Mouse (Mus musculus): ENCODE measurements around the gene Polr3k.
A peak's percentile ranks its signal among the peaks of the same experiment; 100 is the strongest.

The Polr3k gene

GRCm38 (mm10) chr2:181863791-181864535, at the start of gene Polr3k:
Gene Polr3k (plus strand): TSS chr2:181864337.
- DNase-seq (ENCODE audit: low spot score) = peak; percentile 93

DNA sequence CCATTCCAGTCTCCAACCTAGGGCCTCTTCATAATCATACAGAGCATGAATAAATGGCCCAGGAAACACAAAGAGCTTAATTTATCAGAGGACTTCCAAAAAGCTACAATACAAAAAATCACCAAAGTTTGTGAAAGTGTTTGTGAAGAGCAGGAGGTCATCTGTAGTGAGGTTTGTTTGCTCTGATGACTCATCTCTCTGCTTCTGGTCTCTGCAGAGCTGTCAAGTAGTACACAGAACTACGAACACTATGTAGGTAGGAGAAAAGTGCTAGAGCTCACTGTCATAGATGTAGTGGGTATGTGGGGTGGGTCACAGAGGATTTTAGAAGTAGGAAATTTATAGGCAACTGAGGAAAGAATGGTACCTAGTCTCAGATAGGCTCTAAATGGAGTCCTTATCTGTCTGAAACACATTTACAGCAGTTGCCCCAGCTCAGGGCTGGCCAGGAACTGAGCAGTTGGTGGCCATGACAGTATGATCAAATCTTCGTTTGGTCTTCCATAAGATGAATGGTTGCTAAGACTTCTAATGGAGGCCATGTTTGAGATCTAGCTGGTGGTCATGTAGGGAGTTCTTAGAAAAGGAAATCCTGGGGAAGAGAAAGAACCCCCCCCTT, 35.0 kb upstream of the Polr3k start:
- DNase-seq (ENCODE audit: low spot score) = no peak

DNA sequence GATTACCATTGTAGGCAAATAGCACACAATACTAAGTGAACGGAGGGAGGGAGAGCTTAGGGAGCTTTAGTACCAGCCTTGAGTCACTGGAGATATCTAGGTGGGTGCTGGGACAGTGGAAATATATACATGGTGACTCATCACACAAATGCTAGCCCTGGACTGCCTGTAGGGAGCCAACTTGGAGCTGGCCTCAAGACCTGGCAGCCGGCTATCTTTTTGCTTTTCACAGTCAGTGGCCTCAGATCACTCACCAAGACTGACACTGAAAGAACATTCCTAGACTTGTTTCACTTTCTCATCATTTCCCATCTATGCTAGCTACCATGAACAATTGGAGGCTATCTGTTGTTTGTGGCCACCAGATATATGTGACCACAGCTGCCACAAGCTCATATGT, 31.4 kb upstream of the Polr3k start:
- no peak for DNase-seq (ENCODE audit: low spot score)

GRCm38 (mm10) chr2:181837372-181838292, 26.5 kb upstream of the Polr3k start, which contains the start of gene Pcmtd2:
Gene Pcmtd2 (plus strand): TSS chr2:181837854.
- DNase-seq (ENCODE audit: low spot score) = peak; percentile 91

DNA sequence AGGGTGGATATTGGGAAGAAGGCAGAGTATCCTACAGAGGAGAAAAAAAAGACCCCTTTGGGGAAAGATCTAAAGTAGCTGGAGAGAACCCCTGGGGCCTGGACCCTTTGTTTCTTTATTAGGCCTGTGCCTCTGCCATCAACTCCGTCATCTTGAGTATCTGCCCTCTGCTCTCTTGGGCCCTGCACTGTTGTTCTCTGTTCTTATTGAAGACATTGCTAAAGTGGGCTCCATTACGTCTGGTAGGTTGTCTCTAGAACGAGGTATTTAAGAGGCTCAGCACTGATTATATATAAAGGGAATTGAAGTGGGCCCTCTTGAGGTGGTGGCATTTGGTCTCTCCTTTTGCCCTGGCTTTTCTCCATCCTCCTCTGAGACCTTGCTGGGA, 25.9 kb upstream of the Polr3k start:
- DNase-seq (ENCODE audit: low spot score) = no peak

- no peak for DNase-seq (ENCODE audit: low spot score)
Measured at GRCm38 (mm10) chr2:181845709-181846394, 18.3 kb upstream of the Polr3k start.

GRCm38 (mm10) chr2:181864536-181864860, 361 bp downstream of the Polr3k start:
- DNase-seq (ENCODE audit: low spot score) = no peak

DNA sequence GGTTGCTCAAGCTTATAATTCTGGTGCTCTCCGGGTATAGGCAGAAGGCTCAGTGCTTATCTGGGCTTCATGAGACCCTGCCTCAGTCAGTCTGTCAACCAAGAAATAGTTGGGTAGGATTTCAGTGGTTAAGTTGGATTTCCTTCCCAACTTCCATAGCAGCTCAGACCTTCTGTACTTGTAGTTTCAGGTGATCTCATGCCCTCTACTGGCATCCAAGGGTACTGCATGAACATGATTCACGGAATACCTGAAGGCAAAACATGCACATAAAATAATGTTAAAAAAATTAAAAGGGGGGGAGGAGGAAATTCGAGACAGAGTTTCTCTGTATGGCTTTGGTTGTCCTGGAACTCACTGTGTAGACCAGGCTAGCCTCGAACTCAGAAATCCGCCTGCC, 2.8 kb downstream of the Polr3k start:
- peak; percentile 78 for DNase-seq (ENCODE audit: low spot score)

- no peak for DNase-seq (ENCODE audit: low spot score)
Measured at GRCm38 (mm10) chr2:181871039-181871438, 6.9 kb downstream of the Polr3k start.

- DNase-seq (ENCODE audit: low spot score) = no peak
Measured at GRCm38 (mm10) chr2:181878903-181879302, 14.8 kb downstream of the Polr3k start.

GRCm38 (mm10) chr2:181883022-181883749, 19.0 kb downstream of the Polr3k start:
- no peak for DNase-seq (ENCODE audit: low spot score)

GRCm38 (mm10) chr2:181917861-181918260, 53.7 kb downstream of the Polr3k start:
- DNase-seq (ENCODE audit: low spot score) = no peak

DNA sequence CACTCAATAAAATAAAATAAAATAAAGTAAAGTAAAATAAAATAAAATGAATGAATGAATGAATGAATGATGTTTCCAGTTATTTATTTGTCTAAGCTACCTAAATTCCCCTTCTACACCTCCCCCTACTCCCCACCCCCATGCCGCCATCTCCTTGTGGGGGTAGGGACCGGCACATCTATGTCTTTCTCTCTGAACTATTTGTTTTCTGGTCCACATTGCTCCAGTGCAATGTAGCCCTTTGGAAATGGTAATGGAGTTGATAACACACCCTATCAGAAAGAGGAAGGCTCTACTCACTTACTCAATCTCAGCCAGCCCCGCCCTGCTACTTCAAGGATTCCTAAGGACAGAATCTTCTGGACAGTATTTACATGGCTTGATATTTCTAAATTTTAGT, 54.4 kb downstream of the Polr3k start:
- DNase-seq (ENCODE audit: low spot score) = peak; percentile 15
